Mouse (Mus musculus) B cell, adult (primary cell): Measurements from ENCODE around the gene Fank1. TPM values are rescaled to one million over a fixed set of nuclear protein-coding genes. Genes with fewer than 3 reads are reported as not detected.

Experiments used
- total RNA-seq: library from RNA; stranded (reverse); gene quantifications from 4 replicates; pipeline ENCODE4 v1.2.4, GENCODE M21; 2023; ENCODE audit not compliant: inconsistent age

The Fank1 gene
- not detected in 4 replicates for total RNA-seq

GRCm38 (mm10) chr7:133776626-133776996 lies at the start of gene Fank1:
Fank1 (plus strand) TSS chr7:133776861.

GRCm38 (mm10) chr7:133782717-133783435 lies 6.2 kb downstream of the Fank1 start, which contains the start of gene Dhx32:
Dhx32 (minus strand) TSS chr7:133782726.

Other genes starting within 250 kb of the Fank1 start
- not detected in 4 replicates for gene Tex36, start 174.7 kb upstream of the Fank1 start, total RNA-seq
- gene Edrf1, start 139.3 kb upstream of the Fank1 start, total RNA-seq = 45.8 to 58.7 TPM (median 52.3 TPM) in 4 replicates
- not detected in 4 replicates for gene Mmp21, start 96.8 kb upstream of the Fank1 start, total RNA-seq
- 62.1 to 71.0 TPM (median 66.5 TPM) in 4 replicates for gene Bccip, start 67.5 kb upstream of the Fank1 start, total RNA-seq
- 10.1 to 15.5 TPM (median 13.2 TPM) in 4 replicates for gene Uros, start 66.8 kb upstream of the Fank1 start, total RNA-seq
- 16.1 to 20.5 TPM (median 19.1 TPM) in 4 replicates for gene Dhx32, start 5.9 kb downstream of the Fank1 start, total RNA-seq